Mouse (Mus musculus) liver, embryonic 14.5 days (tissue): Measurements from ENCODE around the gene BC004004. TPM values are rescaled to one million over a fixed set of nuclear protein-coding genes. Genes with fewer than 3 reads are reported as not detected.

Experiments used
- ATAC-seq: fragments of 200-750 bp; cut with Nextera tagmentation; 2 replicates; pipeline ENCODE4 v1.8.0; 2017; ENCODE audit warnings: moderate number of reproducible peaks, mild to moderate bottlenecking, moderate library complexity; ENCODE audit not compliant: insufficient read depth
- DNase-seq, 3 experiments: peaks; one replicate each; pipeline ENCODE4 v3.0.0-alpha.2; 2012 to 2013; ENCODE audit warnings: low read depth in 3 of 3, low spot score in 3 of 3
- H3K27ac ChIP-seq: fragments of 300-500 bp; sonication (generic); 2 replicates; pipeline ENCODE4 v1.5.1; 2014; ENCODE audit warnings: moderate library complexity, mild to moderate bottlenecking, control low read depth, inconsistent platforms
- H3K27me3 ChIP-seq: fragments of 300-500 bp; sonication (generic); 2 replicates; pipeline ENCODE4 v1.6.1; 2014; ENCODE audit warnings: mild to moderate bottlenecking, low read length, moderate library complexity; ENCODE audit not compliant: control insufficient read depth, insufficient read depth
- H3K36me3 ChIP-seq: fragments of 300-500 bp; sonication (generic); replicated peaks from 2 replicates; pipeline ENCODE4 v1.6.1; 2014; ENCODE audit warnings: low read depth; ENCODE audit not compliant: control insufficient read depth, insufficient read depth
- H3K4me1 ChIP-seq, 2 experiments: fragments of 200-500 bp in 1 of 2; fragments of 300-500 bp in 1 of 2; sonication (generic) in 1 of 2; replicated peaks; 2 replicates each; pipeline ENCODE4 v1.6.1; 2012 to 2014; ENCODE audit warnings: antibody characterized with exemption in 1 of 2, inconsistent platforms in 1 of 2, low read length in 1 of 2; ENCODE audit not compliant: control insufficient read depth in 2 of 2, insufficient read depth in 2 of 2
- H3K4me2 ChIP-seq: fragments of 300-500 bp; sonication (generic); 2 replicates; pipeline ENCODE4 v1.6.1; 2014; ENCODE audit warnings: low read depth, mild to moderate bottlenecking, control low read depth, moderate library complexity
- H3K4me3 ChIP-seq, 2 experiments: fragments of 200-500 bp in 1 of 2; fragments of 300-500 bp in 1 of 2; sonication (generic) in 1 of 2; 2 replicates each; pipeline ENCODE4 v1.5.1; 2012 to 2014; ENCODE audit warnings: low read depth in 2 of 2, low read length in 2 of 2, mild to moderate bottlenecking in 2 of 2, control low read depth in 1 of 2, inconsistent platforms in 1 of 2, moderate library complexity in 1 of 2; ENCODE audit not compliant: insufficient read depth in 1 of 2
- H3K9ac ChIP-seq: fragments of 300-500 bp; sonication (generic); replicated peaks from 2 replicates; pipeline ENCODE4 v1.6.1; 2014; ENCODE audit warnings: mild to moderate bottlenecking, control low read depth, moderate library complexity
- H3K9me3 ChIP-seq: fragments of 300-500 bp; sonication (generic); 2 replicates; pipeline ENCODE4 v1.6.1; 2016; ENCODE audit warnings: low read length, mixed read lengths; ENCODE audit not compliant: control insufficient read depth
- CTCF ChIP-seq: IDR thresholded peaks from 2 replicates; pipeline ENCODE4 v1.5.1; 2016; ENCODE audit warnings: antibody characterized with exemption, low read depth, control low read depth
- EP300 ChIP-seq: IDR thresholded peaks from 2 replicates; pipeline ENCODE4 v1.6.1; 2016; ENCODE audit warnings: antibody characterized with exemption, low read depth
- WGBS: fragments of 180-500 bp; shearing (Covaris S2); extraction: QIAGEN DNeasy Blood & Tissue Kit; methylation state at CpG from one replicate; pipeline ENCODE4 v1.1.7; 2014; ENCODE audit not compliant: insufficient replicate concordance; 5-methylcytosine and 5-hydroxymethylcytosine counted together
- polyA plus RNA-seq, 2 experiments: library from polyadenylated mRNA; depleted of rRNA in 1 of 2; stranded (reverse) in 1 of 2; unstranded in 1 of 2; fragments of >200 nt; fragmentation: Nextera tagmentation in 1 of 2; extraction: Ambion mirVana in 1 of 2; gene quantifications; 2 replicates each; pipeline versions ENCODE4 v1.2.1 to v1.2.3; 2012 to 2014

The BC004004 gene
- polyA plus RNA-seq, 2 experiments: 26.1 to 58.1 TPM

- ATAC-seq (no peak), DNase-seq (no peak)
- H3K36me3 ChIP-seq: no peaks in the 10 kb centered on the region
- TF ChIP-seq EP300 (no peak), CTCF (no peak)
- H3K27me3 ChIP-seq: peaks cover 14% of the 10 kb centered on the region
- no peak overlapping the region for H3K4me3 ChIP-seq
- H3K4me2 ChIP-seq: no peak overlapping the region
- no peaks in the 10 kb centered on the region for H3K9me3 ChIP-seq
- no peak overlapping the region for H3K27ac ChIP-seq
- H3K9ac ChIP-seq: no peak overlapping the region
- H3K4me1 ChIP-seq: 0 out of 4 replicates have a peak, but pooled peaks cover 0 to 3% of the 10 kb centered on the region in 2 experiments
- 69% methylated on average over 13 of the region's 13 CpGs for WGBS
Measured at GRCm38 (mm10) chr17:29325831-29326230, 57.2 kb downstream of the BC004004 start.

DNA sequence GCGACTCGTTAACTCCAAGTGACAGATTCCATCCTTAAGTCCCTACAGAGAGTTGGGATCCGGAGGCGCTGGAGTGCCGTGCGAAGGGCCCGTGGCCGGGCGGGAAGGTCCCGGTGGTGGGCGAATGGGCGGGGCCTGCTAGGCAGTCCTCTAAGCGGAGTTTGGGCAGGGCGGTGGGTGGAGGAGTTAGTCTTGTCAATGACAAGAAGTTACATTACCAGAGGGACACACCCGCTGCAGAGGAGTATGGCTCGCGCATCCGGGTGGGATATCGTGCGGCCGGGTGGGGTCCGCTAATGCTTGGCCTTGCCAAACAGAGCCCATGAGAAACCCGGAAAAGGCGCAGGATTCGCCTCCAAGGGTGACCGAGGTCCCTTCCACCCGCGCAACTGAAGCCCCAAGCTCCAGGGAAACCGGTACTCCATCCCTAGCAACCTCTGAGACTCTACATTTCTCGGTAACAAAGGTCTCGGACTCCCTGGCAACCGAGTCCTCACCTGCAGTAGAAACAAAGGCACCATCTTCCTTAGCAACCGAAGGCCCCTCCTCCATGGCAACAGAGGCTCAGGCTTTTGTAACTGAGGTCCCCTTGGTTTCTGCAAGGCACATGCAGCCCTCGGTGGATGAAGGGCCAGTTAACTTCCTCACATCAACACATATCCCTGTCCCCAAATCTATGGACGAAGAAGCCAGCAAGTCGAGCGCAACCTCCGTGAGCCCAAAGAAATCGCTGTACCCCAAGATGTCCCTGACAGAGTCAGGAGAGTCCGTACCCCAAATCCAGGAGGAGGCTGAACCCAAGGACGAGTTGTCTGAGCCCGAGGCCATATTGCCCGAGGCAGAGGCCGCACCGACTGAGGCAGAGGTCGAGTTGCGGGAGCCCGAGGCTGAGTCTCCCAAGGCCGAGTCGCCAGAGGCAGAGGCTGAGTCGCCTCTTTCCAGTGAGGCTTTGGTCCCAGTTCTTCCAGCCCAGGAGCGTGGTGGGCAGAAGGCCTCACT, 58.2 kb downstream of the BC004004 start:
- 0 out of 4 replicates have a peak, but pooled peaks cover 0 to 3% of the 10 kb centered on the region in 2 experiments for H3K4me1 ChIP-seq
- ATAC-seq: no peak
- 35% methylated on average over 52 of the region's 52 CpGs for WGBS
- no peak overlapping the region for H3K9ac ChIP-seq
- H3K4me2 ChIP-seq: peak overlapping the region; percentile 20
- peaks cover 9% of the 10 kb centered on the region; the same call in 1 of the 2 replicates for H3K27me3 ChIP-seq
- H3K9me3 ChIP-seq: no peaks in the 10 kb centered on the region
- TF ChIP-seq EP300 (no peak), CTCF (no peak)
- H3K27ac ChIP-seq: no peak overlapping the region
- no peak for DNase-seq
- no peaks in the 10 kb centered on the region for H3K36me3 ChIP-seq
- H3K4me3 ChIP-seq: no peak overlapping the region

DNA sequence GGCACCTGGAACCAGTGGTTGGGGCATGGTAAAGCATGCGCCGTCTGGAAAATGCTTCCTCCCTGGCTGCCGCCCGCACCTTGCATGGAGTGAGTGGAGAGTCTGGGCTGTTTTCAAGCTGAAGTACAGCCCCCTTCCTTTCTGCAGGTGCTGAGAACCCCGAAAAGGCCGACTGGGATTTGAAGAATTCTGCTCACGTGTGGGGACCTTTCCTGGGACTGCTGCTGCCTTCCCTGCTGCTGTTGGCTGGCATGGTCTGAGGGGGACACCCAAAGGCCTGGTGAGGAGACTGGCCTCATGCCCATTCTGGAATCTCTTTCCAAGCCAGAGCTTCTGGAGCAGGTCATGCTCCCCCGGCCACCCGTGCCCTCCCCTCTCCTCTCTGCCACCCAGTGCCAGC, 59.1 kb downstream of the BC004004 start:
- Histone ChIP-seq H3K36me3 (peaks cover 7% of the 10 kb centered on the region; the same call in 1 of the 2 replicates), H3K4me3 (no peak overlapping the region), H3K9me3 (no peaks in the 10 kb centered on the region), H3K4me1 (0 out of 4 replicates have a peak, but pooled peaks cover 0 to 3% of the 10 kb centered on the region in 2 experiments), H3K4me2 (no peak overlapping the region), H3K27ac (no peak overlapping the region), H3K9ac (no peak overlapping the region), H3K27me3 (peaks cover 5% of the 10 kb centered on the region; the same call in 1 of the 2 replicates)
- WGBS: 74% methylated on average over 9 of the region's 9 CpGs
- DNase-seq (no peak), ATAC-seq (no peak)
- TF ChIP-seq CTCF (no peak), EP300 (no peak)

- no peak overlapping the region for H3K4me3 ChIP-seq
- no peaks in the 10 kb centered on the region for H3K9me3 ChIP-seq
- H3K4me1 ChIP-seq: no peaks in the 10 kb centered on the region
- ATAC-seq (no peak), DNase-seq (no peak)
- peaks cover 7% of the 10 kb centered on the region; the same call in 1 of the 2 replicates for H3K36me3 ChIP-seq
- H3K27ac ChIP-seq: no peak overlapping the region
- H3K27me3 ChIP-seq: peaks cover 5% of the 10 kb centered on the region; the same call in 1 of the 2 replicates
- H3K4me2 ChIP-seq: no peak overlapping the region
- TF ChIP-seq EP300 (no peak), CTCF (no peak)
- 77% methylated on average over 3 of the region's 3 CpGs for WGBS
- H3K9ac ChIP-seq: no peak overlapping the region
Measured at GRCm38 (mm10) chr17:29330221-29330620, 61.6 kb downstream of the BC004004 start.

- no peak for DNase-seq
- Histone ChIP-seq H3K9me3 (no peaks in the 10 kb centered on the region), H3K27ac (no peak overlapping the region), H3K4me1 (no peaks in the 10 kb centered on the region), H3K4me2 (no peak overlapping the region), H3K36me3 (peaks cover 7% of the 10 kb centered on the region; the same call in 1 of the 2 replicates), H3K4me3 (no peak overlapping the region), H3K9ac (no peak overlapping the region), H3K27me3 (peaks cover 5% of the 10 kb centered on the region; the same call in 1 of the 2 replicates)
- no peak for ATAC-seq
- TF ChIP-seq EP300 (no peak), CTCF (no peak)
- 32% methylated on average over 5 of the region's 5 CpGs for WGBS
Measured at GRCm38 (mm10) chr17:29330671-29331410, 62.3 kb downstream of the BC004004 start.
